Mouse (Mus musculus) layer of hippocampus, adult 9-11 months (tissue): ENCODE results near the gene Zfp637.
A peak's percentile ranks its signal among the peaks of the same experiment; 100 is the strongest.
"Not testable (repeated sequence)": the region's sequence is repeated elsewhere in the genome, so short reads cannot be mapped to it uniquely, and the experiment has no call there.

ENCODE experiments used
- DNase-seq: peaks from one replicate; pipeline ENCODE4 v3.0.0; 2022

Gene Zfp637

DNA sequence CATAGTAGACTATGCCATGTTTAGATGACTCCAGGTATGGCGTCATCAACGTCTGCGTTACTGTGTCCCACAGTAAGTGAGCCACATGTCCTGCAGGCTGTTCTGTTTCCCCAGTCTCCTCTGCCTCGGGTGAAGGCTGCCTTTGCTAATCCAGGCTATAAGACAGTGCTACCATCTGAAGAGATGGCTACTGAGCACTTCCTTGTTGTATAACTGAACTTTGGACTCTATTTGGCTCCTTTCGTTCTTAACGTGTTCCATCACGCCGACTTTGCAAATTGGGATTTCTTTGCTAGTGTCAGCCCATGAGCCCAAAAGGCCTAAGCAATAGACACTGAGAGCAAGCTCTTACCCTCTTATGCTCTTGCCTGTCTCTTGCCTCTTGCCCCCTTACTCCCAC, 27.2 kb downstream of the Zfp637 start:
- DNase-seq: no peak

- no peak for DNase-seq
These were observed 30.1 kb downstream of the Zfp637 start for GRCm38 (mm10) chr6:117871034-117871433.

GRCm38 (mm10) chr6:117873450-117873849, 32.5 kb downstream of the Zfp637 start:
- DNase-seq: not testable (repeated sequence)

- DNase-seq: no peak
These were observed 33.8 kb downstream of the Zfp637 start for GRCm38 (mm10) chr6:117874621-117875281.

- peak; percentile 94 for DNase-seq
These were observed 37.9 kb downstream of the Zfp637 start for GRCm38 (mm10) chr6:117878700-117879407.

DNA sequence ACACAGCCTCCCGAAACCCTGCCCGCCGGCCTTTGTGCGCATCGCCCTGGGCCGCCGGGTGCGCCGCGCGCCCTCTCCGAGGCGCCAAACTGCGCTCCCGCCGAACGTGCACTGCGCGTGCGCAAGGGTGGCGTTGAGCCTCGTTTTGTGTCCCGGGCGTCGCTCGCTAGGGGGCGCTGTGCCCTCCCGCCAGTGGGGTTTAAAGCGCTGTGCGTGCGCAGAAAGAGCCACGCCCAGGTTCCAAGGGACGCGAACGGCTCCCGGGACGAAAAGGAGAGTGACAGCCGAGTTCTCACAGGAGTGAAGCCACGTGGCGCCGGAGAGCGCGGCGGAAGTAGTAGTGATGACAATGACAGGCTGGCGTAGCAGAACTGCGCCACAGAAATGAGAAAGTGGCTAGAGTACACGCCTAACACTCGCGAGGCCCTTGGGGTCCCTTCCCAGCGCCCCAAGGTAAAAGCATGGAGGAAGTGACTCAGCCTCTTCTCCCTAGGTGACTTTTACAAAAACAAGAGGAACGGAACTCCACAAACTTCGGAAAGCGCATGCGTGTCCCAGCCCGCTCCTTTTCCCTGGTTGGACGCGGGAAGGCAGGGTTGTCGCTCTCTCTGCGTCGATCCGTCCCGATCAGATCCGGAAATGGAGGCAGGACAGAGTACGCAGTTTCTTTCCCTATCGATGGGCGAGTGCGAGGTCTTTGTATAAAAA, 38.6 kb downstream of the Zfp637 start:
- DNase-seq: peak; percentile 98

- no peak for DNase-seq
These were observed 39.4 kb downstream of the Zfp637 start for GRCm38 (mm10) chr6:117880394-117880838.

DNA sequence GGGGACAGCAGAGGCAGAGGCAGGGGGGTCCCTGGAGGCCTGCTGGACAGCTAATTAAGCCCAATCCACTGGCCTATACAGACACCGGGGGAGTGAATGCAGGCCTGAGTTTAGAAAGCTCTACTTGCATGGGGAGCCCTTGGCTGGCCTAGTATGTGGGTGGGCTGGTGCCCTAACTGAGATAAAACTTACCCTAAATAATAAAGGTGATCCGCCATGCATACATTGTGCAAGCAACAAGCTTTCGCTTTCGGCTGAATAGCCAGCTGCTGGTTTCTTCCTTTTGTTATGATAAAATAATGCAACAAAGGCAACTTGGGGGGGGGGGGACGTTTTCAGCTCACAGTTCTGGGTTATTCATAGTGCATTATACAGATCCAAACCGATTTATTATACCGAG, 40.2 kb downstream of the Zfp637 start:
- no peak for DNase-seq

DNA sequence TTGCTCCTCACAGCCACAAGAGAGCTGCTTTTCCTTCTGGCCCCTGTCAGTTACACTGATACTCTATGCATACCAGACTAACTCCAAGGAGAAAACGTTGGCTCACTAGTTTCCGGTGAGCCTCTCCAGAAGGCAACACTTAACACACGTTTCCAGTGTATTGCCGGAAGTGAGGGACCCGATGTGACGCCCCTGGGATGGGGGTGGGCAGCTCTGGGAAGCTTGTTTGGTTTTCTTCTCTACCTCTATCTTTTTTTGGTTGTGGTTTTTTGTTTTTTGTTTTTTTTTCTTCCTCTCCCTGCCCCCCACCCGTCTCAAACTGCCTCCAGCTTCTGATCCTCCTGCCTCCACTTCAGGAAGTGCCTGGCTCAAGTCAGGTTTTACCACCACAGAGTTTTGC, 41.0 kb downstream of the Zfp637 start:
- DNase-seq: no peak

DNA sequence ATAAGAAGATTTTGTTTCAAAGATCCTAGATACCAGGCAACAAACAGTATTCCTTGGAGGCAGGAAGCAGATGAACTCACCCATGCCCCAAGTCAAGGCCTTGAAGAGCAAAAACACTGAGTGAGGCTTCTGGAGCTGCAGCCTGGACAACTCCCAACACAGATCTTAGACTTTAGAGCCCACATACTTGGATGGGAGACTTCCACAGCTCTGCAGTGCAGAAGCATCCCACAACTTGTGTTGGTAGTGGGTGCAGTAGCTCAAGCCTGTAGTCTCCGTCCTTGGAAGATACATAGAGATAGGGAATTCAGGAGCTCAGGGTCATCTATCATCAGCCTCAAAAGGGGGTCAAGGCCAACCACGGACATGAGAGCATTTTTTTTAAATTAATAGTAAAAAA, 45.0 kb downstream of the Zfp637 start:
- no peak for DNase-seq

GRCm38 (mm10) chr6:117888032-117888431, 47.1 kb downstream of the Zfp637 start:
- DNase-seq: no peak

DNA sequence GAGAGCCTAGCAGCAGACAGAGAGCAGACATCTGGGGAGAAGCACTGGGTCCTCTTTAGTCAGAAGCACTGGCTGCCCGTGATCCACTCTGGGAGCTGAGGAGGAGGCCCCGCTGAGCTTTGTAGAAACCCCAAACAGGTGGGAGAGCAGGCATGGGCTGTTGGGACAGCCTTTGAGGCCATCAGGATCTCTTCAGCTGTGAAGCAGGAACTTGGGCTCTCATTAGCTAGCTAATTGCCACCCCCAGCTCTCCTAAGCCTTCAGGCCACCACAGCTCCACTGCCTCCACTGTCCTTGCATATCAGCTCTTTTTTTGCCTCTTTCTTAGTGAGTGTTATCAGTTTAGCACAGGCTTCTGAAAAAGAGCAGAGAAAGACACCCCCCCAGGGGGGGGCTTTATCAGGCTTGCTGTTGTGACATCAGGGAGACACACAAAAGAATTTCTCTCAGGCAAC, 47.7 kb downstream of the Zfp637 start:
- DNase-seq: no peak

DNA sequence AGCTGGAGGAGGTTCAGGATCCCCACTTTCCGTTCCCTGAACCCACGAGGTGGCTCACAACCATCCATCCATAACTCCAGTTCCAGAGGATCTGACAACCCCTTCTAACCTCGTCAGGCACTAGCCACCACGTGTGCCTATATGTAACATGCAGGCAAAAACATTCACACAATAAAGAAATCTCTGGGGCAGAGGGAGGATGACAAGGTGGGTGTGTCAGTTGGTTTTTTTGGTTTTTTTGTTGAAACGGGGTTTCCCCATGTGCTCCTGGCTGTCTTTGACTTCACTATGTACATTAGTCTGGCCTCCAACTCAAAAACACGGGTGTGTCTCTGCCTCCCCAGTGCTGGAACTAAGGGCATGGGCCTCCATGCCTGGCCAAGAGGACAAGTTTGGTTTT, 49.3 kb downstream of the Zfp637 start:
- DNase-seq: no peak

- DNase-seq: no peak
These were observed 50.6 kb downstream of the Zfp637 start for GRCm38 (mm10) chr6:117891369-117892160.

DNA sequence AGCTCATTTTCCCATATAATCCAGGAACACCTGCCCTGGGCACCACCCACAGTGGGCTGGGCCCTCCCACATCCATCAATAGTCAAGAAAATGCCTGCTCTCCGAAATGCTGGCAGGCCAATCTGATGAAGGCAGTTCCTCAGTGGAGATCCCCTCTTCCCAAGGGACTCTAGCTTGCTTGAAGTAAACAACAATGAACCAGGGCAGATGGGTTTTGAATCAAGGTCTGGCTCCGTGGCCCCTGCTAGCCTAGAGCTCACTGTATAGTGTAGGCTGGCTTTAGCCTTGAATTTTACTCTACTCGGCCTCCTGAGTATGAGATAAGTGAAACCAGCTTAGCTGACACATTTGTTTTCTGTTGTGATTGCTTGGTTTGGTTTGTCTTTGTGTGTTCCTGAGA, 51.4 kb downstream of the Zfp637 start:
- no peak for DNase-seq

DNA sequence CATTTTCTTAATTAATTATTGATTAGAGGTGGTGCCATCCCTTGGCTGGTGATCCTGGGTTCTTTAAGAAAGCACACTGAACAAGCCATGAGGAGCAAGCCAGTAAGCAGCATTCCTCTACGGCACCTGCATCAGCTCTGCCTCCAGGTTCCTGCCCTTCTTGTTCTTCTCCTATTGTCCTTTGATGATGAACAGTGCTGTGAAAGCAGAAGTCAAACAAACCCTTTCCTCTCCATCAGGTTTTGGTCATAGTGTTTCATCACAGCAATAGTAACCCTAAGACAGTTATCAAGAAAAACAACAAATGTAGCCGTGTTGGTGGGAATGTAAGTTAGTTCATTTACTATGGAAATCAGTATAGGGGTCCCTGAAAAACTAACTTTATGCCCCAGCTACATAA, 52.5 kb downstream of the Zfp637 start:
- no peak for DNase-seq
